Mouse (Mus musculus) liver, adult 2 months (tissue): Measurements from ENCODE around the gene Gpx6. TPM values are rescaled to one million over a fixed set of nuclear protein-coding genes. Genes with fewer than 3 reads are reported as not detected.

Experiments
- DNase-seq: peaks from one replicate; pipeline ENCODE4 v3.0.0-alpha.2; 2011; ENCODE audit warnings: low read depth, low spot score; ENCODE audit errors: extremely low read depth
- H3K27ac ChIP-seq: fragments of 200-500 bp; replicated peaks from 2 replicates; pipeline ENCODE4 v1.5.1; 2012; ENCODE audit warnings: low read depth, mild to moderate bottlenecking, control low read depth, inconsistent platforms, low read length; ENCODE audit not compliant: insufficient read depth
- H3K27me3 ChIP-seq: fragments of 200-500 bp; 2 replicates; pipeline ENCODE4 v1.6.1; 2012; ENCODE audit warnings: mild to moderate bottlenecking, moderate library complexity, low read length, inconsistent platforms; ENCODE audit not compliant: control insufficient read depth, insufficient read depth
- H3K36me3 ChIP-seq: fragments of 200-500 bp; 2 replicates; pipeline ENCODE4 v1.6.1; 2012; ENCODE audit warnings: low read length, inconsistent platforms; ENCODE audit not compliant: control insufficient read depth, insufficient read depth
- H3K4me1 ChIP-seq: fragments of 200-500 bp; 2 replicates; pipeline ENCODE4 v1.6.1; 2011; ENCODE audit warnings: low read length; ENCODE audit not compliant: control insufficient read depth, insufficient read depth
- H3K4me3 ChIP-seq: fragments of 200-500 bp; 2 replicates; pipeline ENCODE4 v1.5.1; 2011; ENCODE audit warnings: low read depth, mild to moderate bottlenecking, control low read depth, low read length, moderate library complexity; ENCODE audit not compliant: insufficient read depth
- H3K79me2 ChIP-seq: fragments of 200-500 bp; 2 replicates; pipeline ENCODE4 v1.6.1; 2012; ENCODE audit warnings: inconsistent platforms, mild to moderate bottlenecking, low read length, moderate library complexity; ENCODE audit not compliant: control insufficient read depth, insufficient read depth
- H3K9ac ChIP-seq: fragments of 200-500 bp; 2 replicates; pipeline ENCODE4 v1.6.1; 2012; ENCODE audit warnings: low read depth, mild to moderate bottlenecking, control low read depth, inconsistent platforms, low read length
- CTCF ChIP-seq: fragments of 200-500 bp; IDR thresholded peaks from 2 replicates; pipeline ENCODE4 v1.5.1; 2011; ENCODE audit warnings: low read depth, low read length, control low read depth
- POLR2A ChIP-seq: fragments of 200-500 bp; IDR thresholded peaks from 2 replicates; pipeline ENCODE4 v1.6.1; 2011; ENCODE audit warnings: low read length, control low read depth; ENCODE audit not compliant: insufficient read depth; ENCODE audit errors: extremely low read depth
- WGBS: fragments of 180-500 bp; shearing (Covaris S2); methylation state at CpG from one replicate; pipeline ENCODE4 v1.1.7; 2018; 5-methylcytosine and 5-hydroxymethylcytosine counted together
- polyA plus RNA-seq: library from polyadenylated mRNA; depleted of rRNA; stranded (reverse); fragments of >200 nt; gene quantifications from 2 replicates; pipeline ENCODE4 v1.2.3, GENCODE M21; 2012
- total RNA-seq: library from RNA; depleted of rRNA; stranded (reverse); fragments of >200 nt; gene quantifications from 2 replicates; pipeline ENCODE4 v1.2.3, GENCODE M21; 2014

The Gpx6 gene
- total and polyA plus RNA-seq, 2 experiments, result 0.70 to 1.0 TPM

- Histone ChIP-seq H3K79me2 (no peaks in the 10 kb centered on the region; the same call in 1 of the 2 replicates), H3K4me3 (peak overlapping the region; percentile 46), H3K9ac (no peak overlapping the region), H3K4me1 (no peaks in the 10 kb centered on the region), H3K27ac (no peak overlapping the region), H3K36me3 (peaks cover 3% of the 10 kb centered on the region; the same call in 1 of the 2 replicates), H3K27me3 (no peaks in the 10 kb centered on the region)
- 49% methylated on average over 13 of the region's 13 CpGs for WGBS
- DNase-seq, result peak; percentile 23
- TF ChIP-seq POLR2A (no peak), CTCF (no peak)
These were observed 32.4 kb upstream of the Gpx6 start for GRCm38 (mm10) chr13:21279559-21279958.

- no peaks in the 10 kb centered on the region for H3K27me3 ChIP-seq
- H3K79me2 ChIP-seq, result no peaks in the 10 kb centered on the region
- no peak within 1 kb of the TSS for H3K27ac ChIP-seq
- WGBS, result 92% methylated on average over 6 of the region's 6 CpGs
- H3K4me3 ChIP-seq, result no peak within 1 kb of the TSS
- H3K36me3 ChIP-seq, result no peaks in the 10 kb centered on the region
- no peak within 1 kb of the TSS for H3K9ac ChIP-seq
- no peaks in the 10 kb centered on the region for H3K4me1 ChIP-seq
- no peak for DNase-seq
- no peak for TF ChIP-seq CTCF
- no peak for TF ChIP-seq POLR2A
These were observed 19.3 kb upstream of the Gpx6 start, which contains the start of gene Gpx5 for GRCm38 (mm10) chr13:21292631-21293030. Gene Gpx5 (minus strand): TSS chr13:21292731.

- TF ChIP-seq POLR2A (no peak), CTCF (no peak)
- DNase-seq, result no peak
- Histone ChIP-seq H3K27ac (no peak overlapping the region), H3K4me3 (no peak overlapping the region), H3K27me3 (no peaks in the 10 kb centered on the region), H3K9ac (no peak overlapping the region), H3K79me2 (no peaks in the 10 kb centered on the region), H3K4me1 (no peaks in the 10 kb centered on the region), H3K36me3 (no peaks in the 10 kb centered on the region)
- 52% methylated on average over 3 of the region's 3 CpGs for WGBS
These were observed 13.4 kb upstream of the Gpx6 start for GRCm38 (mm10) chr13:21298557-21298956.

GRCm38 (mm10) chr13:21304483-21305066 lies 7.3 kb upstream of the Gpx6 start:
- no peaks in the 10 kb centered on the region for H3K27me3 ChIP-seq
- no peaks in the 10 kb centered on the region for H3K79me2 ChIP-seq
- H3K27ac ChIP-seq, result no peak overlapping the region
- H3K4me3 ChIP-seq, result no peak overlapping the region
- DNase-seq, result no peak
- no peaks in the 10 kb centered on the region for H3K4me1 ChIP-seq
- no peak for TF ChIP-seq CTCF
- no peaks in the 10 kb centered on the region for H3K36me3 ChIP-seq
- WGBS, result 75% methylated on average over 3 of the region's 3 CpGs
- no peak overlapping the region for H3K9ac ChIP-seq

- TF ChIP-seq CTCF, result no peak
- TF ChIP-seq POLR2A, result no peak
- WGBS, result 67% methylated on average over 2 of the region's 2 CpGs
- Histone ChIP-seq H3K79me2 (no peaks in the 10 kb centered on the region), H3K4me1 (no peaks in the 10 kb centered on the region), H3K27me3 (no peaks in the 10 kb centered on the region), H3K27ac (no peak overlapping the region), H3K36me3 (no peaks in the 10 kb centered on the region), H3K9ac (no peak overlapping the region), H3K4me3 (no peak overlapping the region)
- DNase-seq, result no peak
These were observed 2.1 kb upstream of the Gpx6 start for GRCm38 (mm10) chr13:21309788-21310187.

GRCm38 (mm10) chr13:21312854-21313253 lies 929 bp downstream of the Gpx6 start:
- Histone ChIP-seq H3K4me3 (no peak overlapping the region), H3K79me2 (no peaks in the 10 kb centered on the region), H3K36me3 (no peaks in the 10 kb centered on the region), H3K9ac (no peak overlapping the region), H3K27ac (no peak overlapping the region), H3K27me3 (no peaks in the 10 kb centered on the region), H3K4me1 (no peaks in the 10 kb centered on the region)
- TF ChIP-seq CTCF, result no peak
- 65% methylated on average over 4 of the region's 5 CpGs for WGBS
- DNase-seq, result no peak
